Mouse (Mus musculus): ENCODE results near the gene Slc16a11.

The Slc16a11 gene

DNA sequence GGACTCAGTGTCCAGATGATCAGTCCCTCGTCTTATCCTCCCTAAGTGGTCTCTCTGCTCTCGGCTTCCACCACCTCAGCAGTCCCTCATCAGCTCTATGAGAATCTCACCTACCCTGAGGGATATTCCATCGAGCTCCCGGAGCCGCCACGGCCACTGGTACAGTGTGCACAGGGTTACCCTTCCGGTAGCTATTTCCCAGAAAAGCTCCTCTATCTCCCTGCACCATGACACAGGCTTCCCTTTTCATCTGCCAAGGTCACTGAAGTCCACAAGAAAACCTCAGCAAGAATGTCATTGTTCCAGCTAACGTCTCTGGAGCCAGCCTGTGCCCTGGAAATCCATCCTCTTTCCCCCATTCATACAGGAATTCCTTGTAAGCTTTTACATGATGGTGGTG, 39.3 kb downstream of the Slc16a11 start:
- DNase-seq (ENCODE audit: low spot score in 2 of 2): no peak

DNA sequence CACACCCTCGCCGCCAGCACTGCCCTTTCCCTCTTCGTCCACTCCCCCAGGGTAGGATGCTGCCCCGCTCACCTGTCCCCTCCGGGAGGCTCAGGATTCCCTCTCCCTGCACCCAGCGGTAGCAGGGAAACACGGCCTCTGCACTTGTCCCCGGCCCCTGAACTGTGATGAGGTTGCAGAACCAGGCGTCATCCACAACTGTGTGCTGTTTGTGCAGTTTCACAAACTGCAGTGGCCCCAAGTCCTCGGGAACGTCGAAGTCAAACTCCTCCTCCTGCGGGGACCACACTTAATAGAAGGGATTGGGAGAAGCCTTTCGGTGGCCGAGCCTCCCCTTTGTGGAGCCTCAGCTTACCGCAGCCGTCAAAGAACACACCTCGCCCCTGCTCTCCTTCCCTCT, 41.8 kb downstream of the Slc16a11 start:
- DNase-seq (ENCODE audit: low spot score in 2 of 2): no peak

DNA sequence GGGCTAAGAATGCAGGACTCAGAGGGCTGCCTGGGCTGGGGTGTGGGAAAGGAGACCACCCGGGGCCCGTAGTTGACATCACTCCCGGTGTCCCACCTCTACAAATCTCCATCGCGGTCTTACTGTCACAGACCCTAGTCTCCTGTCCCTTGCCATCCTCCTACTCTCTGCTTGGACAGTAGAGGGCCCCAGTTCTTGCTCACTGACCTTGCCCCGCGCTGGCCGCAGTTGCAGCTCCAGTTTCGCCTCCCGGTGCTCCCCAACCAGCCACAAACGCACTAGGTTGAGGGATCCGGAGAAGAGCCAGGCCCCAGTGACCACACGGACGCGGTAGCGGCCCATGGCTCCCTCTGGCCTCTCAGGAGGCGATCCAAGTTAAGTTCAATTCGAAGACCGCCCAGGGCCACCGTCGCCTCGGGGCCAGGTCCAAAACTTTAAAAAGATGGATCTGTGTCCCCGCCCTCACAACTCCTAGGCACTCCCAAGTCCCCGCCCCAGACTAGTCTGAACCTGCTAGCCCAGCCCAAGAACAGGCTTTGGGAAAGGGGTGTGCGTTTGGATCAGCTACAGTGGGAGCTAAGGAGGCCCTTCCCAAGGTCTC, 42.5 kb downstream of the Slc16a11 start, which contains the start of gene Alox12:
Gene Alox12, minus strand, starts transcription at position 423 of the 601 bp plus-strand sequence.
- no peak for DNase-seq (ENCODE audit: low spot score in 2 of 2)

- no peak for DNase-seq (ENCODE audit: low spot score in 2 of 2)
Measured at GRCm38 (mm10) chr11:70259035-70259434, 46.5 kb downstream of the Slc16a11 start.

DNA sequence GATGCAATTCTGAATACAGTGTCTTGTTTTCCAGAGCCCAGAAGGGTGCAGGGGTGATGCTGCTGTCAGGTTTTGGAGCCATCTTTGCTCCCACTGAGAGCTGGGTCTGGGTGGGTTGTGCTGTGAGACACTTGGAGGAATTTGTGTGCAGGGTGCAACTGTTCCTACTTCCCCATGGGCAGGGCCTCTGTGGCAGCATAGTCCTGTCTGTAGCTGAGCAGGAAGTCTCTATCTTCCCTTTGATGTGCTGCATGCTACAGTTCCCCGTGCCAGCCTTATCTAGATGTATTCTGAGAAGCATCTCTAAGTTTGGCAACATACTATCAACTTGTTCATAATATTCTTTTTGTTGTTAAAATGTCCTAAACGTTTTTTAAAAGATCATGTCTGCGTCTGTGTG, 52.7 kb downstream of the Slc16a11 start:
- DNase-seq (ENCODE audit: low spot score in 2 of 2): peak; percentile 57 to 60

DNA sequence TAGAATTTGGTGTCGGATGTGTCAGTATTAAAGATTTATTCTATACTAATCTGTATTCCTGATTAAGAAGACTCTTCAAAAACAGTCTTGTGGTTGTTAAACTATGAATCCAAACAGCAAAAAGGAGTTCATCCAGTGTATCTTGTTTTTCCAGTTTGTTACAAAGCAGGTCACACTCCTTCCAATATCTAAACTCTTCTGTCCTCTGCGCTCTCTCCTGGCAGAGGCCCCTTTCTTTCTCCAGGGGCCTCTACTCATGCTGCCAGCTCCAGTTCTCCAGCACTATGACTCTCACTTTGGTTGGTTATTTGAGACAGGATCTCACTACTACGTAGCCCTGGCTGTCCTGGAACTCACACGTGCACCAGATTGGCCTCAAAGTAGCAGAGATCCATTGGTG, 53.3 kb downstream of the Slc16a11 start:
- DNase-seq (ENCODE audit: low spot score in 2 of 2): no peak

Measured in thymus, postnatal 10 days (tissue).